Mouse (Mus musculus): Measurements from ENCODE around the gene Man2b2. TPM values are rescaled to one million over a fixed set of nuclear protein-coding genes. Genes with fewer than 3 reads are reported as not detected.

Man2b2 gene
- polyA plus RNA-seq, 1 experiment from 2014 or later: 21.2 TPM

DNA sequence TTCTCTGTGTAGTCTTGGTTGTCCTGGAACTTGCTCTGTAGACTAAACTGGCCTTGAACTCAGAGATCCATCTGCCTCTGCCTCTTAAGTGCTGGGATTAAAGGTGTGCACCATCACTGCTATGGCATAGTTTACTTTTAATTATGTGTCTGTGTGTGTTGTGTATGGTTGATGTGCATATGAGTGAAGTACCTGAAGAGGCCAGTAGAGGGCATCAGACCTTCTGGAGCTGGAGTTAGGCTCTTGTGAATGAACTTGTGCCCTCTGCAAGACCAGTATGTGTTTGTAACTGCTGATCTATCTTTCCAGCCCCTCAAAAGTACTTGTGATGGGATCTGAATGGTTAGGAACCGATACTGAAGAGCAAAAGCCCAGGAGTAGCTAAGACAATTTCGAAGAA, 30.6 kb upstream of the Man2b2 start:
- Histone ChIP-seq H3K36me3 (no peaks in the 10 kb centered on the region), H3K4me1 (no peaks in the 10 kb centered on the region), H3K27ac (no peak overlapping the region), H3K27me3 (peaks cover 35% of the 10 kb centered on the region), H3K4me3 (no peak overlapping the region), H3K9ac (no peak overlapping the region), H3K9me3 (no peaks in the 10 kb centered on the region), H3K4me2 (no peak overlapping the region)
- WGBS: 89% methylated on average over 2 of the region's 2 CpGs
- ATAC-seq (ENCODE audit: insufficient number of reproducible peaks, low FRiP score, low TSS enrichment, low read depth): no peak

DNA sequence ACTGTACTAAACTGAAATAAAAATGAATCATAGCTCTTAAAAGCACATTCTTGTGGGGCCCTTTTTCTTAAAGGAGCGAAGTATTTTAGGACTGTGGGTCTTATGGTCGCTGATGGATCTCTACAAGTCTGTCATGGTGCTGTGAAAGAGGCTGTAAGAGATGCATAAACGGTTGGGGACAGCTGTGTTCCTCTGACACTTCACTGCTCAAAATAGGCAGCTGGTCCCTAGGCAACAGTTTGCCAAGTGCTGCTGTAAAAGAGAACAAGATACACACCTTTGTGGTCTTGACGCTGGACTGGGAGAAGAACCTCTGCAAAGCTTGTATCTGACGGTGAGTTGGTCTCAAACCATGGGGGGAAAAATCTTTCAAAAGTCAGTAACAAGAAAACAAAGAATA, 27.1 kb upstream of the Man2b2 start:
- H3K4me3 ChIP-seq: no peak overlapping the region
- H3K9me3 ChIP-seq: no peaks in the 10 kb centered on the region
- H3K27ac ChIP-seq: no peak overlapping the region
- no peaks in the 10 kb centered on the region for H3K4me1 ChIP-seq
- no peaks in the 10 kb centered on the region for H3K36me3 ChIP-seq
- ATAC-seq (ENCODE audit: insufficient number of reproducible peaks, low FRiP score, low TSS enrichment, low read depth): no peak
- 73% methylated on average over 5 of the region's 5 CpGs for WGBS
- H3K9ac ChIP-seq: no peak overlapping the region
- 0 out of 2 replicates have a peak, but pooled peaks cover 4% of the 10 kb centered on the region for H3K27me3 ChIP-seq
- H3K4me2 ChIP-seq: no peak overlapping the region

DNA sequence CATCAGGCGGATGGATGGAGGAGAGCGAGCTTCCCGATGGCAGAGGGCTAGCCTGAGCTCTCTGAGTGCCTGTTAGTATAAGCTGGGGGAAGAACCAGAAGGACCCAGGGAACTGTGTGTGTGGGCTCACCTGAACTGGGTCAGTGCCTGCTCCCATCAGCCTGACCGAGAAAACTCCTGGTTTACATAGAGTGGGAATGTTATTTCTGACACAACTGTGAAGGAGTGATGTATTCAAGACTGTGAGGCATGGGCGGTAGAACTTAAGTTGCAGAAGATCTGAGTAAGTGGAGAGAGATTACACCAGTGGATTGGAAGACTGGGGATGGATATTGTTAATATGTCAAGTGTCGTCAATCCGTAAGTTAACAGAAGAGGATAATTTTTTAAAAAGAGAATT, 26.1 kb upstream of the Man2b2 start:
- no peak for ATAC-seq (ENCODE audit: insufficient number of reproducible peaks, low FRiP score, low TSS enrichment, low read depth)
- Histone ChIP-seq H3K27ac (no peak overlapping the region), H3K27me3 (0 out of 2 replicates have a peak, but pooled peaks cover 4% of the 10 kb centered on the region), H3K4me2 (no peak overlapping the region), H3K9me3 (no peaks in the 10 kb centered on the region), H3K4me1 (no peaks in the 10 kb centered on the region), H3K36me3 (no peaks in the 10 kb centered on the region), H3K4me3 (no peak overlapping the region), H3K9ac (no peak overlapping the region)
- 82% methylated on average over 7 of the region's 7 CpGs for WGBS

DNA sequence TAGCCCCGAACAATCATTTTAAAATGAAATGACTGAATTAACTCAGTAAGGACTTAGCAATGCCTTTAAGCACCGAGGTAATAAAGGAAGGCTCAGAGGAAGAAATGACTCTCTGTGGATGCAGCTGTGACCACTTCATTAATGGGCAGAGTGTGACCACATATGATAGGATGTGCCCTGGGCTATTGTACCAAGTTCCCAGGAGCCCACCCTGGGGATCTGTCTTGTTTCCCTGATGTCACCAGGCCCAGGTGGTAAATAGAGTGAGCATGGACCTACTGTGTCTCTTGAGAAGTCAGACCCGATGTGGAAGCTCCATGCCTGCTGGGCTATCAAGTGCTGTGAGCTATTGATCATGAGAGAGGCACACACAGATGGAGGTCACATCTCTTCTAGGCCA, 24.7 kb upstream of the Man2b2 start:
- H3K27ac ChIP-seq: no peak overlapping the region
- no peaks in the 10 kb centered on the region for H3K9me3 ChIP-seq
- ATAC-seq (ENCODE audit: insufficient number of reproducible peaks, low FRiP score, low TSS enrichment, low read depth): no peak
- H3K36me3 ChIP-seq: no peaks in the 10 kb centered on the region
- H3K27me3 ChIP-seq: 0 out of 2 replicates have a peak, but pooled peaks cover 4% of the 10 kb centered on the region
- H3K4me3 ChIP-seq: no peak overlapping the region
- H3K4me1 ChIP-seq: no peaks in the 10 kb centered on the region
- H3K9ac ChIP-seq: no peak overlapping the region
- WGBS: 73% methylated on average over 3 of the region's 3 CpGs
- H3K4me2 ChIP-seq: no peak overlapping the region

DNA sequence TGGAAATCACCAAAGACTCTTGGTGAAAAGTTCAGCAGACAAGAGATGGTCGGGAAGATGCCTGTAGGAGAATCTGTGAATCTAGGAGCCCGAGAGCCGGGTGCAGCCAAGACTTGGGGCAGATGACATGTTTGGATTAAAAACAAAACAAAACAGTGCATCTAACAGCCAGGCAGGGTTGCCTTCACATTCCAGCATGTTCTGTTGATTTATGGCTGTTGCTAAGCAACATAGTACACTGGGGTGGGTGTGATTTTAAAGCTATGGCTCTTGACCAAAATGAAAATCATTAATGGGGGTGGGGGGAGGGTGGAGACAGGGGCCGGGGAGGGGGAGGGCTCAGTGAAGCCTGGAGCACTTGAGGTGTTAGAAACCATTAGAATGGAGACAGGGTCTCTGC, 21.1 kb upstream of the Man2b2 start:
- Histone ChIP-seq H3K9ac (no peak overlapping the region), H3K4me1 (no peaks in the 10 kb centered on the region), H3K27ac (no peak overlapping the region), H3K9me3 (no peaks in the 10 kb centered on the region), H3K27me3 (no peaks in the 10 kb centered on the region), H3K36me3 (no peaks in the 10 kb centered on the region), H3K4me3 (no peak overlapping the region), H3K4me2 (no peak overlapping the region)
- no peak for ATAC-seq (ENCODE audit: insufficient number of reproducible peaks, low FRiP score, low TSS enrichment, low read depth)
- 44% methylated on average over 4 of the region's 4 CpGs for WGBS

DNA sequence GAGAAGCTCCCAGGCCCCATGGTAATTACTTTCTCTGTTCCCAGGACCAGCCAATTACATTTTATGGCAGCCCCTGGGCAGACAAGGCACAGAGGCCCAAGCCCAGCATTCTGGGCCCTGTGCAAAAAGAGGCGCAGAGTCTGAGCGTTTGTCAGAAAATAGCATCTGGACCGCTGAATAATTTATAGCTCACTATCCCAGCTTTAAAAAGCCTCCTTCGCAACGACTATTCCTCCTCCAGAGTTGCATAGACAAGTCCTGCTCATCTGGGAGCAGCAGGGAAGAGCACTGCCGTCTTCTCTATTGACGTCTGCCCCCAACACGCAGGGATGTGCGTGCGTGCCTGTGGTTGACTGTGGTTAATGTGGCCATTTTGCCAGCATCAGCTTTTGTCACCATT, 14.0 kb upstream of the Man2b2 start:
- no peak for ATAC-seq (ENCODE audit: insufficient number of reproducible peaks, low FRiP score, low TSS enrichment, low read depth)
- no peaks in the 10 kb centered on the region for H3K36me3 ChIP-seq
- 0 out of 2 replicates have a peak, but pooled peaks cover 3% of the 10 kb centered on the region for H3K4me1 ChIP-seq
- H3K27me3 ChIP-seq: no peaks in the 10 kb centered on the region
- no peak overlapping the region for H3K27ac ChIP-seq
- H3K9me3 ChIP-seq: no peaks in the 10 kb centered on the region
- H3K4me2 ChIP-seq: no peak overlapping the region
- H3K9ac ChIP-seq: no peak overlapping the region
- WGBS: 43% methylated on average over 10 of the region's 10 CpGs
- no peak overlapping the region for H3K4me3 ChIP-seq

DNA sequence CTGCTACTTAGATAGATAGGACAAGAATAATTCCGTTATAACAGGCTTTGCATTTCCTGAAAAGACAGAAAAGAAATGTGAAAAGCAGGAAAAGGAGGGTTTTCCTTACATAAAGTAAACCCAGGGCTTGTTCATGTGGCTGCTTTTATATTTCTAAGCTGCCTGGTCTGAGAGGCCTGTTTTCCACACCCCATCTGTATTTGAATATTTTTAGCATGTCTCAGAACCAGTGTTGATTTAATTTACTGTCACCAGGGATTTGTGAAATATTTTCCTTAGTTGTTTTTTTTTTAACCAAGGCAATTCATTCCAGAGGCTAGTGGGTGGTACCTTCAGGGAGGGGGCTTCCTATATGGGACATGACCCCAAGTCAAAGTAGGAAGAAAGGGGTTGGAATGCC, 11.2 kb upstream of the Man2b2 start:
- no peaks in the 10 kb centered on the region for H3K9me3 ChIP-seq
- no peak overlapping the region for H3K27ac ChIP-seq
- H3K9ac ChIP-seq: no peak overlapping the region
- no peaks in the 10 kb centered on the region for H3K27me3 ChIP-seq
- no peak overlapping the region for H3K4me3 ChIP-seq
- no peaks in the 10 kb centered on the region for H3K36me3 ChIP-seq
- H3K4me1 ChIP-seq: 0 out of 2 replicates have a peak, but pooled peaks cover 3% of the 10 kb centered on the region
- no peak overlapping the region for H3K4me2 ChIP-seq
- 52% methylated on average over 1 of the region's 1 CpGs for WGBS
- ATAC-seq (ENCODE audit: insufficient number of reproducible peaks, low FRiP score, low TSS enrichment, low read depth): no peak

DNA sequence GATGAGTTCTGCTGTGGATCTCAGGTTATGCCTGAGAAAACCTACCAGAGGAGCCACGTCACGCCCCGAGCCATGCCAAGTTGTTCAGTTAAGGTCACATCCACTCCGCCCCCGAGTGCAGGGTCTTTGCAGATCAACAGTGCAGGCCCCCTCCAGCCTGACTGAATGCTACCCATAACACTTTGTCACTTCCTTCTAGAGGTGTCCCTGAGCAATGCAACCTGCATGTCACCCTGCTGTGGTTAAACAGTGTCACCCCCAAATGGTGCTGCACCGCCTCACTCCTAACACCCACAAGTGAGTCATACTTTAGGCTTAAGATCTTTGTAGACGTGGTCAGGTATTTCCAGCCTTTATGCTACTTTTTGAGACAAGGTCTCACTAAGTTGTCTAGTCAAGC, 9.6 kb upstream of the Man2b2 start:
- 76% methylated on average over 7 of the region's 7 CpGs for WGBS
- H3K4me1 ChIP-seq: 0 out of 2 replicates have a peak, but pooled peaks cover 3% of the 10 kb centered on the region
- no peak for ATAC-seq (ENCODE audit: insufficient number of reproducible peaks, low FRiP score, low TSS enrichment, low read depth)

DNA sequence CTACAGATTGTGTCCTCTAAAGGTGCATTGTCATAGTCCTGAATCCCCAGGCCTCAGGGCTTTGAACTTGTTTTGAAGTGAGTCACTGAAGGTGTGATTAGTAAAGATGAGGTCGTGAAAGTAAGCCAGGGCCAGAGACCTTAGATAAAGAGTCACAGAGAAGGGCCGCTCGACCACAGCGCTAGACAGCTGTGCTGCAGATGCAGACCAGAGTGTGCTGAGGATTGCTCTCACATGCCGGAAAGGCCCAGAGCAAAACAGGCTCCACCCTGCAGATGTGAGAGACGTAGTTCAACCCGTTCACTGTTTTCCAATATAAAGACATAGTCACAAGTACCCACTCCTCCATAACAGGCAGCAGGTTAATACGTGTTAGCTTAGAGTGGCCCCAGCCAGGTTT, 9.1 kb upstream of the Man2b2 start:
- Histone ChIP-seq H3K4me1 (0 out of 2 replicates have a peak, but pooled peaks cover 3% of the 10 kb centered on the region), H3K36me3 (no peaks in the 10 kb centered on the region), H3K9ac (no peak overlapping the region), H3K4me2 (no peak overlapping the region), H3K9me3 (no peaks in the 10 kb centered on the region), H3K4me3 (no peak overlapping the region), H3K27me3 (no peaks in the 10 kb centered on the region), H3K27ac (no peak overlapping the region)
- ATAC-seq (ENCODE audit: insufficient number of reproducible peaks, low FRiP score, low TSS enrichment, low read depth): no peak
- 41% methylated on average over 8 of the region's 8 CpGs for WGBS

More for the DNA sequence above, 9.6 kb upstream of the Man2b2 start:
- Histone ChIP-seq H3K27me3 (no peaks in the 10 kb centered on the region), H3K9ac (no peak overlapping the region), H3K4me3 (no peak overlapping the region), H3K27ac (no peak overlapping the region), H3K36me3 (no peaks in the 10 kb centered on the region), H3K9me3 (no peaks in the 10 kb centered on the region), H3K4me2 (no peak overlapping the region)

DNA sequence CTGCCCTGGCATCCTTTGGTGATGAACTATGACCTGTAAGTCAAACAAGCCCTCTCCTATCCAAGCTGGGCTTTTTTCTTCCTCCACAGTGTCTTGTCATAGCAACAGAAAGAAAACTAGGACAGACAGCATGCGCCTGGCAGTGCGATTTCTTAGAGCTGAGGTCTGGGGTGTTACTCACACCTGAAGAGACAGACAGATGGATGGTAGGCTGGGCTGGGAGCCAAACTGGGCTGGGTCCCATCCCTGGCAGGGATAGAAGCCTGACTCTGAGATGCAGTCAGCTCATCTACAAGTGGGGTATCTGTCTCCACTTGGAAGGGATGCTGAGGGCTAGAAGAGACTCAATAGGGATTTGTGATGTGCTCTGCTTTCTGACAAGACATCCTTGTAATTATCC, 8.6 kb upstream of the Man2b2 start:
- no peaks in the 10 kb centered on the region for H3K36me3 ChIP-seq

DNA sequence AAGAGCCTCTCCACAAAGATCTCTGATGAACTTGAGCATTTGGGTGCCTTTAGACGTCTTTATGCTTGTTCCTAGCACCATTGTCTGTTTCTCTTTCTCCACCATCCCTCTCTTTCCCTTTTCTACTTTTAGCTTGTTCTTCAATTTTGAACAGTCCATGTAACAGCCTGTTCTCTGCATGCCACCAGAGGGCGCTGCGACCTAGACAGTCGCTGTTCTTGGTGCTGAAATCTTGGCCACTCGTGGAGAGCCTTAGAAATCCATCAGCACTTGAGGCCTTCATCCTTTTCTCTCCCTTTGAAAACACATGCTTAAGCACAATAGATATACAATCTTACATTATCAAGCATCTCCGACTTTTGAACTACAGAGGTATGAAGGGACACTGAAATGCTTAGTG, 5.5 kb upstream of the Man2b2 start:
- no peak overlapping the region for H3K4me3 ChIP-seq
- H3K36me3 ChIP-seq: no peaks in the 10 kb centered on the region
- H3K9me3 ChIP-seq: no peaks in the 10 kb centered on the region
- H3K27ac ChIP-seq: no peak overlapping the region
- H3K9ac ChIP-seq: no peak overlapping the region
- WGBS: 1% methylated on average over 6 of the region's 6 CpGs
- H3K4me1 ChIP-seq: no peaks in the 10 kb centered on the region
- ATAC-seq (ENCODE audit: insufficient number of reproducible peaks, low FRiP score, low TSS enrichment, low read depth): no peak
- H3K27me3 ChIP-seq: no peaks in the 10 kb centered on the region
- no peak overlapping the region for H3K4me2 ChIP-seq

More for the DNA sequence above, 8.6 kb upstream of the Man2b2 start:
- ATAC-seq (ENCODE audit: insufficient number of reproducible peaks, low FRiP score, low TSS enrichment, low read depth): no peak
- no peaks in the 10 kb centered on the region for H3K27me3 ChIP-seq
- 83% methylated on average over 2 of the region's 2 CpGs for WGBS
- H3K4me2 ChIP-seq: no peak overlapping the region
- H3K4me3 ChIP-seq: no peak overlapping the region
- no peak overlapping the region for H3K9ac ChIP-seq
- H3K4me1 ChIP-seq: 0 out of 2 replicates have a peak, but pooled peaks cover 3% of the 10 kb centered on the region
- H3K27ac ChIP-seq: no peak overlapping the region
- H3K9me3 ChIP-seq: no peaks in the 10 kb centered on the region

DNA sequence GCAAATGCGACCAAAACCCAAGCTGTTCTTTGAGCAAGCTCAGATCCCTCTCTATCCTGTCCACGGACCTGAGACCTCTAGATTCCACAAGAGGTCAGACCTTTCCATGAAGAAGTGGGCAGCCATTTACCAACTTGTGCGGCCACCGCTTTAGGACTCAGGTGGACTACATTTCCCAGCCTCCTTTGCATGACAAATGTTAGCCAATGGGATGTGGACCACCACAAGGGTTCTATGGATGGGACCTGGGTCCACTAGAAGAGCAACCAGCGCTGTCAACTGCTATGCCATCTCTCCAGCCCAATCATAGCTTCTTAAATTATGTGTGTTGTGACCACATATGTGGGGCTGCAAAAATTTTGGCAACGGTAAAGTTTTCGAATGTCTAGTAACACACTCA, 819 bp upstream of the Man2b2 start:
- Histone ChIP-seq H3K4me1 (peaks cover 13% of the 10 kb centered on the region), H3K9ac (no peak overlapping the region), H3K4me2 (no peak overlapping the region), H3K27ac (no peak overlapping the region), H3K4me3 (no peak overlapping the region), H3K27me3 (no peaks in the 10 kb centered on the region), H3K9me3 (no peaks in the 10 kb centered on the region), H3K36me3 (no peaks in the 10 kb centered on the region)
- WGBS: 59% methylated on average over 7 of the region's 7 CpGs
- no peak for ATAC-seq (ENCODE audit: insufficient number of reproducible peaks, low FRiP score, low TSS enrichment, low read depth)

DNA sequence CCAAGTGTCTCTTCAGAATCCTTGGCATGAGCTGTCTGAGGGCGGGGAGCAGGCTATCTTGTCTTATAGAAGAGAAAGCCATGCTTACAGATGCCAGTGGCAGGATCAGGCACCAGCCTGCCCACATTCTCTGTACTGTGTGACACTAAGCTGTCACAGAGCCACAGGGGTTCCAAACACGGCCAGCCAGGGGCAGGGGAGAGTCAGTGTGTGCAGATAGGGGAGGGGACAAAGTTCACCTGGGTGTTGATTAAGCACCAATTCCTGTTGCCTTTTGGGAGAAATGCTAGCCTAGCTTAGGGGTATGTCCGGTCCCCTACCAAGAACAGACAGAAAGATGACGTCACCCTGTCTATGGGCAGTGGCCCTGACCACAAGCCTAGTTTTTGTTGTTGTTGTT, 1.4 kb downstream of the Man2b2 start:
- WGBS: 80% methylated on average over 4 of the region's 4 CpGs
- no peaks in the 10 kb centered on the region for H3K27me3 ChIP-seq
- H3K4me1 ChIP-seq: peaks cover 13% of the 10 kb centered on the region
- peaks cover 2% of the 10 kb centered on the region; the same call in 1 of the 2 replicates for H3K36me3 ChIP-seq
- H3K9ac ChIP-seq: no peak overlapping the region
- H3K9me3 ChIP-seq: no peaks in the 10 kb centered on the region
- H3K27ac ChIP-seq: no peak overlapping the region
- H3K4me3 ChIP-seq: no peak overlapping the region
- no peak for ATAC-seq (ENCODE audit: insufficient number of reproducible peaks, low FRiP score, low TSS enrichment, low read depth)
- H3K4me2 ChIP-seq: no peak overlapping the region
